Mouse (Mus musculus) embryonic facial prominence, embryonic 11.5 days (tissue): ENCODE measurements around the gene Bhlhe41. TPM values are rescaled to one million over a fixed set of nuclear protein-coding genes. Genes with fewer than 3 reads are reported as not detected.

Experiments
- ATAC-seq: fragments of 200-750 bp; cut with Nextera tagmentation; replicated peaks from 2 replicates; pipeline ENCODE4 v1.8.0; 2017; ENCODE audit warnings: low read depth; ENCODE audit not compliant: insufficient number of reproducible peaks, low FRiP score, low TSS enrichment
- DNase-seq: peaks from one replicate; pipeline ENCODE4 v3.0.0-alpha.2; 2015; ENCODE audit warnings: low spot score
- H3K27ac ChIP-seq: fragments of 300-500 bp; sonication (generic); replicated peaks from 2 replicates; pipeline ENCODE4 v1.5.1; 2014; ENCODE audit warnings: mild to moderate bottlenecking, low read depth, low read length, control low read depth
- H3K27me3 ChIP-seq: fragments of 300-500 bp; sonication (generic); 2 replicates; pipeline ENCODE4 v1.6.1; 2014; ENCODE audit warnings: mild to moderate bottlenecking, low read length, moderate library complexity, mixed read lengths; ENCODE audit not compliant: control insufficient read depth, insufficient read depth
- H3K36me3 ChIP-seq: fragments of 300-500 bp; sonication (generic); replicated peaks from 2 replicates; pipeline ENCODE4 v1.6.1; 2014; ENCODE audit warnings: low read depth, mild to moderate bottlenecking, low read length, moderate library complexity, mixed read lengths; ENCODE audit not compliant: control insufficient read depth, insufficient read depth
- H3K4me1 ChIP-seq: fragments of 300-500 bp; sonication (generic); 2 replicates; pipeline ENCODE4 v1.6.1; 2014; ENCODE audit warnings: low read length, mixed read lengths; ENCODE audit not compliant: control insufficient read depth, insufficient read depth
- H3K4me2 ChIP-seq: fragments of 300-500 bp; sonication (generic); 2 replicates; pipeline ENCODE4 v1.6.1; 2014; ENCODE audit warnings: low read depth, mild to moderate bottlenecking, control low read depth, low read length, moderate library complexity
- H3K4me3 ChIP-seq: fragments of 300-500 bp; sonication (generic); 2 replicates; pipeline ENCODE4 v1.5.1; 2014; ENCODE audit warnings: low read depth, low read length, control low read depth
- H3K9ac ChIP-seq: fragments of 300-500 bp; sonication (generic); replicated peaks from 2 replicates; pipeline ENCODE4 v1.6.1; 2014; ENCODE audit warnings: mild to moderate bottlenecking, control low read depth, low read length
- H3K9me3 ChIP-seq: fragments of 300-500 bp; sonication (generic); replicated peaks from 2 replicates; pipeline ENCODE4 v1.6.1; 2016; ENCODE audit warnings: mild to moderate bottlenecking, low read length, inconsistent platforms, mixed read lengths; ENCODE audit not compliant: control insufficient read depth
- WGBS: fragments of 180-500 bp; shearing (Covaris S2); extraction: QIAGEN DNeasy Blood & Tissue Kit; methylation state at CpG from one replicate; pipeline ENCODE4 v1.1.7; 2014; 5-methylcytosine and 5-hydroxymethylcytosine counted together
- polyA plus RNA-seq: library from polyadenylated mRNA; unstranded; fragments of >200 nt; fragmentation: Nextera tagmentation; extraction: Ambion mirVana; gene quantifications from 2 replicates; pipeline ENCODE4 v1.2.1, GENCODE M21; 2014

Bhlhe41 gene
- polyA plus RNA-seq, 1 experiment from 2014 or later = 1.7 TPM

DNA sequence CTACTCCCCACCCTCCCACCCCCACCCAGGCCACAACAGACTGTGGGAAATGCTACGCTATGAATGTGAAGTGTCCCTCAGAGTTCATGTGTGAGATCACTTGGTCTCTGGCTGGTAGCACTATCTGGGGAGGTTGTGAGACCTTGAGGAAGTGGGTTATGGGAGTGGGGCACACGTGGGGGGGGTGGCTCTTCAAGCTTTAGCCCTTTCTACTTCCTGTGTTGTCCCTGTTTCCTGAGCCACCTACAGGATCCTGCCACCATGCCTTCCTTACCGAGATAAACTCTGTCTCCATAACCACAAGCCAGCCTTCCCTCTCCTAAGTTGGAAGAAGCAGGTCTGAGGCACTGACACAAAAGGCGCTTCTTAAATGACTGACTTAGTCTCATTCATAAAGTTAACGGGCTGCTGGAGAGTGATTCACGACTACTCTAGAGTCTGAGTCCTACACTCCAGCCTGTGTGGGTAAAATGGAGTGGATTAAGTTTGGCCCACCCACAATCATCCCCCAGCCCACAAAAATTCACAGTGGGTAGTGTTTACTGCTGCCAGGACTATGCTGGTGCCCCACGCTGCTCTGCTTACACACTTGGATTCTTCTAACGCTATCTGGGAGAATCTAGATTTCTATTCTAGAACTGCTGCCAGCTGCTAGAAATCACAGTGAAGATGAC is 29.4 kb upstream of the Bhlhe41 start:
- WGBS = 79% methylated on average over 8 of the region's 8 CpGs

GRCm38 (mm10) chr6:145893366-145894021 is 28.1 kb upstream of the Bhlhe41 start:
- ATAC-seq (no peak), DNase-seq (no peak)
- H3K27me3 ChIP-seq = no peaks in the 10 kb centered on the region
- H3K4me3 ChIP-seq = no peak overlapping the region
- no peaks in the 10 kb centered on the region for H3K9me3 ChIP-seq
- WGBS = 83% methylated on average over 13 of the region's 13 CpGs
- no peaks in the 10 kb centered on the region for H3K36me3 ChIP-seq
- no peaks in the 10 kb centered on the region for H3K4me1 ChIP-seq
- no peak overlapping the region for H3K4me2 ChIP-seq
- no peak overlapping the region for H3K9ac ChIP-seq
- no peak overlapping the region for H3K27ac ChIP-seq

More for the DNA sequence above, 29.4 kb upstream of the Bhlhe41 start:
- Histone ChIP-seq H3K9ac (no peak overlapping the region), H3K4me3 (no peak overlapping the region), H3K27ac (no peak overlapping the region), H3K27me3 (no peaks in the 10 kb centered on the region), H3K9me3 (no peaks in the 10 kb centered on the region), H3K4me1 (no peaks in the 10 kb centered on the region), H3K4me2 (no peak overlapping the region), H3K36me3 (no peaks in the 10 kb centered on the region)
- DNase-seq = no peak
- ATAC-seq = no peak

DNA sequence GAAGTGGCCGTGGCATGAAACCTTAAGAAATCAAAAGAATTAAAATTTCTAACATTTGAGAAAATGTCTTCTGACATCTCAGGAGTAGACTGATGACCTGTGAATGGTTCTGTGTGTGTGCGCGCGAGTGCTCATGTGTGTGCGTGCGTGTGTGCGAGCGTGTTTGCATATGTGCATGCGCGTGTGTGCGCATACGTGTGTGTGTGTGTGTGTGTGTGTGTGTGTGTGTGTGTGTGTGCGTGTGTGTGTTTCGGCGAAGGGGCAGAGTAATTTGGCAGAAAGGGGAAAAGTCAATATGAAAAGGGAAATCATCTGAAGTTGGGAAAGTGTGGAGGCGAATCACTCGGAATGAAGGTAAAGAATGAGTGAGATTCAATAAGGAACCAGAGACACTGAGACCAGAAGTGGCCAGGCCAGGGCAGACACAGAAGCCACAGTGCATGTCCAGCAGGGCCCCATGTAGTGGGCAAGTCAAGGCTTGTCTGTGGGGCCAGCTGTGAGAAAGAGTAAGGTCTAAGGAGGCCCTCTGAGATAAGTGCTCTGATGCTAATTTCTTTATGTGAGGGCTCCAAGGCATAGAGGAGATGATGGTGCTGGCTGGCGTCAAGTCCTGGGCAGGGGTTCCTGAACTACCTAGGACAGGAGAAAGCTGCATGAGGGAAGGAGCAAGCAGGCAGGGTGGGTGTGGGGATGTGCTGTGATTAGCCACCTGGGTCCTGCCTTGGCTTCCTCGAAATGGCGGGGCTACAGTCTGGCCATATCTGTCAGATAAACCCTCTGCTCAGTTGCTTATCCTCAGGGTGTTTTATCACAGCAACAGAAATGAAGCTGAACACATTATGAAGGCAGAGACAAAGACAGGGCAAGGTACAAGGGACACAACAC is 27.3 kb upstream of the Bhlhe41 start:
- Histone ChIP-seq H3K4me2 (no peak overlapping the region), H3K9me3 (no peaks in the 10 kb centered on the region), H3K4me3 (no peak overlapping the region), H3K27me3 (no peaks in the 10 kb centered on the region), H3K27ac (no peak overlapping the region), H3K36me3 (no peaks in the 10 kb centered on the region), H3K9ac (no peak overlapping the region), H3K4me1 (no peaks in the 10 kb centered on the region)
- ATAC-seq = no peak
- WGBS = 92% methylated on average over 20 of the region's 20 CpGs
- no peak for DNase-seq

- H3K9ac ChIP-seq = no peak overlapping the region
- H3K36me3 ChIP-seq = no peaks in the 10 kb centered on the region
- no peak overlapping the region for H3K4me3 ChIP-seq
- no peak for ATAC-seq
- H3K4me1 ChIP-seq = no peaks in the 10 kb centered on the region
- DNase-seq = no peak
- H3K27ac ChIP-seq = no peak overlapping the region
- 83% methylated on average over 11 of the region's 11 CpGs for WGBS
- H3K27me3 ChIP-seq = no peaks in the 10 kb centered on the region
- no peaks in the 10 kb centered on the region for H3K9me3 ChIP-seq
- no peak overlapping the region for H3K4me2 ChIP-seq
These were observed 26.6 kb upstream of the Bhlhe41 start for GRCm38 (mm10) chr6:145891951-145892350.

- Histone ChIP-seq H3K4me3 (no peak overlapping the region), H3K9ac (no peak overlapping the region), H3K4me1 (no peaks in the 10 kb centered on the region), H3K36me3 (no peaks in the 10 kb centered on the region), H3K27ac (no peak overlapping the region), H3K27me3 (no peaks in the 10 kb centered on the region), H3K9me3 (no peaks in the 10 kb centered on the region), H3K4me2 (no peak overlapping the region)
- ATAC-seq (no peak), DNase-seq (no peak)
- WGBS = 78% methylated on average over 6 of the region's 6 CpGs
These were observed 22.4 kb upstream of the Bhlhe41 start for GRCm38 (mm10) chr6:145887719-145888118.

- WGBS = 71% methylated on average over 8 of the region's 8 CpGs
- no peak for DNase-seq
These were observed 20.9 kb upstream of the Bhlhe41 start for GRCm38 (mm10) chr6:145886277-145886676.

DNA sequence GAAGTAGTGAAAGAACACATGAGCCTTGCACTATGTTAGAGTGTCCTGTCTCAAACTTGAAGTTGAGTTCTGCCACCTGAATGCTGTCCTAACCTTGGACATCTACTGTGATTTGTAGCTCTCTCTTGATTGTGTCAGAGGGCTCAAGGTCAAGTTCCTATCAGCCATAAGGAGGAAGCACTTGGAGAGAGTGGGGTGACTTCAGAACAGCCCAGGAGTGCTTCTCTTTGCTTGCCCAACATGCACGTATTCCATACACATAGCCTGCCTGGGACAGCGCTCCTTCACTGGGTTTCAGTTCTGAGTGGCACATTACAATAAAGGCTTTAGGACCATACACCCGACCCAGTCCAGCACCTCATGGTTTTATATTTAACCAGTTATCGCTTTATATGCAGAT is 19.7 kb upstream of the Bhlhe41 start:
- DNase-seq (no peak), ATAC-seq (no peak)
- Histone ChIP-seq H3K4me2 (no peak overlapping the region), H3K9ac (no peak overlapping the region), H3K9me3 (no peaks in the 10 kb centered on the region), H3K4me3 (no peak overlapping the region), H3K27me3 (no peaks in the 10 kb centered on the region), H3K4me1 (no peaks in the 10 kb centered on the region), H3K36me3 (no peaks in the 10 kb centered on the region), H3K27ac (no peak overlapping the region)
- WGBS = 92% methylated on average over 4 of the region's 4 CpGs

More at GRCm38 (mm10) chr6:145886277-145886676, 20.9 kb upstream of the Bhlhe41 start:
- no peak for ATAC-seq
- no peaks in the 10 kb centered on the region for H3K27me3 ChIP-seq
- no peaks in the 10 kb centered on the region for H3K9me3 ChIP-seq
- no peaks in the 10 kb centered on the region for H3K4me1 ChIP-seq
- no peak overlapping the region for H3K4me3 ChIP-seq
- H3K36me3 ChIP-seq = no peaks in the 10 kb centered on the region
- no peak overlapping the region for H3K4me2 ChIP-seq
- no peak overlapping the region for H3K27ac ChIP-seq
- H3K9ac ChIP-seq = no peak overlapping the region

DNA sequence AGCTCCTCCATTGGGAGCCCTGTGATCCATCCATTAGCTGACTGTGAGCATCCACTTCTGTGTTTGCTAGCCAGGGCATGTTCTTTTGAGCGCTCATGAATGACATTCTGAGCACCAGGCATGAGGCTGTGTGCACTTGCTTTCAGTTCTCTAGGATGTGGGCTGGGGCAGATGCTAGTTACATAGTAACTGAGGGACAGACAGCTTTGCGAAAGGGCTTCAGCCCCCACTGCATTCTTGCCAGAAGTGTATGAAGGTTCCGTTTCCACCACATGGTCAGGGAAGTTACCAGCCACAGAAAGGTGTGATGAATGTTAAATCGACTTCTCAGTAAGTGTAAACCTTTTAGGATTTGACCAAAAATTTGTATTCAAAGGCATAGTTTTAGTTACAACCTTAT is 18.3 kb upstream of the Bhlhe41 start:
- no peak overlapping the region for H3K4me3 ChIP-seq
- H3K27me3 ChIP-seq = no peaks in the 10 kb centered on the region
- no peak overlapping the region for H3K27ac ChIP-seq
- no peak overlapping the region for H3K4me2 ChIP-seq
- DNase-seq (no peak), ATAC-seq (no peak)
- no peaks in the 10 kb centered on the region for H3K9me3 ChIP-seq
- H3K4me1 ChIP-seq = no peaks in the 10 kb centered on the region
- no peaks in the 10 kb centered on the region for H3K36me3 ChIP-seq
- H3K9ac ChIP-seq = no peak overlapping the region
- WGBS = 89% methylated on average over 4 of the region's 4 CpGs
